Mouse (Mus musculus) hindbrain, postnatal 0 days (tissue): ENCODE results near the gene Rgs6. TPM values are rescaled to one million over a fixed set of nuclear protein-coding genes. Genes with fewer than 3 reads are reported as not detected.

Experiments
- ATAC-seq: fragments of 200-750 bp; cut with Nextera tagmentation; 2 replicates; pipeline ENCODE4 v1.8.0; 2017; ENCODE audit warnings: mild to moderate bottlenecking, moderate TSS enrichment, moderate library complexity
- DNase-seq: peaks from one replicate; pipeline ENCODE4 v3.0.0-alpha.2; 2015; ENCODE audit warnings: low spot score
- H3K27ac ChIP-seq: fragments of 300-500 bp; sonication (generic); 2 replicates; pipeline ENCODE4 v1.5.1; 2014; ENCODE audit warnings: mild to moderate bottlenecking
- H3K27me3 ChIP-seq: fragments of 300-500 bp; sonication (generic); 2 replicates; pipeline ENCODE4 v1.6.1; 2014; ENCODE audit warnings: low read length, mixed read lengths; ENCODE audit not compliant: insufficient read depth
- H3K36me3 ChIP-seq: fragments of 300-500 bp; sonication (generic); 2 replicates; pipeline ENCODE4 v1.6.1; 2014; ENCODE audit warnings: low read length, mixed read lengths; ENCODE audit not compliant: insufficient read depth
- H3K4me1 ChIP-seq: fragments of 300-500 bp; sonication (generic); 2 replicates; pipeline ENCODE4 v1.6.1; 2014; ENCODE audit warnings: antibody characterized with exemption, low read length, mixed read lengths; ENCODE audit not compliant: insufficient read depth
- H3K4me2 ChIP-seq: fragments of 300-500 bp; sonication (generic); 2 replicates; pipeline ENCODE4 v1.6.1; 2014; ENCODE audit warnings: low read depth, mild to moderate bottlenecking, low read length, moderate library complexity, mixed read lengths
- H3K4me3 ChIP-seq: fragments of 300-500 bp; sonication (generic); 2 replicates; pipeline ENCODE4 v1.5.1; 2014; ENCODE audit warnings: low read length
- H3K9ac ChIP-seq: fragments of 300-500 bp; sonication (generic); replicated peaks from 2 replicates; pipeline ENCODE4 v1.6.1; 2014; ENCODE audit warnings: mild to moderate bottlenecking, low read length, moderate library complexity, mixed read lengths
- H3K9me3 ChIP-seq: fragments of 300-500 bp; sonication (generic); 2 replicates; pipeline ENCODE4 v1.6.1; 2016; ENCODE audit warnings: low read length, mixed read lengths
- CTCF ChIP-seq: IDR thresholded peaks from 2 replicates; pipeline ENCODE4 v1.5.1; 2016; ENCODE audit warnings: antibody characterized with exemption, control low read depth, low read depth
- WGBS: fragments of 180-500 bp; shearing (Covaris S2); extraction: QIAGEN DNeasy Blood & Tissue Kit; methylation state at CpG from one replicate; pipeline ENCODE4 v1.1.7; 2014; 5-methylcytosine and 5-hydroxymethylcytosine counted together
- polyA plus RNA-seq: library from polyadenylated mRNA; unstranded; fragments of >200 nt; fragmentation: Nextera tagmentation; extraction: Ambion mirVana; gene quantifications from 2 replicates; pipeline ENCODE4 v1.2.1, GENCODE M21; 2015
- total RNA-seq: library from RNA; depleted of rRNA; stranded (reverse); fragments of >200 nt; gene quantifications from 2 replicates; pipeline ENCODE4 v1.2.3, GENCODE M21; 2014

Gene Rgs6
- total and polyA plus RNA-seq, 2 experiments from 2014 or later: 14.3 to 16.4 TPM

DNA sequence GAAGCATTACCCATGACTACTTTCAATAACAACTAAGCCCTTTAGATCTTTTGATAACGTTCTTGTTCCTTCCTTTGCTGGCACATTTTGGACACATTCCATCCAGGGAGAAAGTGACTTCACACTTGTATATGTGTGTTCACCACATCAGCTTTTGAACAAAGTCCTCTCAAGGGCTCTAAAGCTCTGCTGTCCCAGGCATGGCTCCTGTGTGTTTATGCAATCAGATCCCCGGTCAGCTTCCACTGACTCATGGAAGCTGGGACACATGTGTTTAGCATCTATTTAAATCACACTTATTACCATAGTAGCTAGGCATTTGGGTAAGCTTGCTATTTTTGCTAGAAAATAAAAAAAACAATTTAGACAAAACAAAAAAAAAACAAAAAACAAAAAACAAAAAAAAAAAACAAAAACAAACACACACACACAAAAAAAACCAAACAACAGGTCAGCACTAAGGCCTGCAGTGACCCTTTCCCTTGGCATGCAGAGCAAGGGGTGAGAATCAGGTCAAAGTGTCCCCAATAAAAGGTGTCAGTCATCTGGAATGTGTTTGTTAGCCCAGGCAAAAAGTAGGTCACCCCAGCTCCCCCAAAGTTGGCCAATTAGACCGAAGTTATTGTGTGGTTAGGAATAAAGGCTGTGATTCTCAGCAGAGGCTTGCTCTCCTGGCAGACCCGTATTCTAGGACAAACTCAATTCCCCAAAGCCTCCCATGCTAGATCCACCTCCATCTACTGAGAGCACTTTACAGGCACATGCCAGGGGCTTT lies 267.4 kb downstream of the Rgs6 start:
- H3K4me2 ChIP-seq: no peak overlapping the region
- H3K36me3 ChIP-seq: no peaks in the 10 kb centered on the region
- H3K4me3 ChIP-seq: no peak overlapping the region
- DNase-seq (no peak), ATAC-seq (no peak)
- H3K27ac ChIP-seq: no peak overlapping the region
- no peaks in the 10 kb centered on the region for H3K27me3 ChIP-seq
- no peaks in the 10 kb centered on the region for H3K9me3 ChIP-seq
- no peak for TF ChIP-seq CTCF
- 61% methylated on average over 4 of the region's 4 CpGs for WGBS
- H3K4me1 ChIP-seq: no peaks in the 10 kb centered on the region
- H3K9ac ChIP-seq: no peak overlapping the region

DNA sequence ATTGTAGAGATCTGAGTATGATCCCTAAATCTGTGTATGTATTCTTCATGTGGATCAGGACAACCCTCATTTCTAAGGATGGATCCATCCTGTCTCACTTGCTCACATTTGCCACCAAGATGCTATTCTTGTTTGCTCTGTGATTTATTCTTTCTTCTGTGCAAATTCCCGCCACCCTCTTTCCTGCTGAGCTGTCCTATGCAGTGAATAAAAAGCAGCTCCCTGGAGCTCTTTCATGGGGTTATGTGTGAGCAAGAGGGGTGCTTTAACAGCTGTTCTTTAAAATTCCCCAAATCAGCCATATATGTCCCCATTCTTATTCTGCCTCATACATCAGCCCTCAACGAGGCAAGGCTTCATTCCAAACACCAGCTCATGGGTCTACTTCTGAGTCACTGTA lies 277.6 kb downstream of the Rgs6 start:
- no peak for ATAC-seq
- DNase-seq: no peak
- WGBS: 53% methylated on average over 2 of the region's 2 CpGs
- H3K27me3 ChIP-seq: no peaks in the 10 kb centered on the region
- H3K4me2 ChIP-seq: no peak overlapping the region
- no peak overlapping the region for H3K27ac ChIP-seq
- H3K9me3 ChIP-seq: no peaks in the 10 kb centered on the region
- no peaks in the 10 kb centered on the region for H3K4me1 ChIP-seq
- H3K4me3 ChIP-seq: no peak overlapping the region
- no peak overlapping the region for H3K9ac ChIP-seq
- no peak for TF ChIP-seq CTCF
- H3K36me3 ChIP-seq: no peaks in the 10 kb centered on the region

- no peak overlapping the region for H3K4me2 ChIP-seq
- H3K4me3 ChIP-seq: no peak overlapping the region
Observed at GRCm38 (mm10) chr12:82880711-82881110, 292.6 kb downstream of the Rgs6 start.

DNA sequence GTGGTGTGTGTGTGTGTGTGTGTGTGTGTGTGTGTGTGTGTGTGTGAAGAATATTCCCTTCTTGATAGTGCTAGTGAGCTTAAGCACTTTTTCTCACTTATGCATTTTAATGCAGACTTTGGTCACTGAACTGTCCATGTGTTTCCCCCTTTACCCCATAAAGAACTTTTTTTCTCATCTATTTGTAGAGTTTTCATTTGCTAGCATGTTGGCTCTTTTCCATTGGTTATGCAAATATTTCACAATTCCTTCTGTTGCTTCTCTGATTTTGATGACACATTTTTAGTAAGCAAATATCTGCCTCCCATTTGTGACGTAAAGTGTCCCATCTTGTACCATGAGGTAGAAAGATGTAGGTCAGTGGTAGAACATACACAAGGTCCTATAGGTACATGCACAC lies 295.0 kb downstream of the Rgs6 start:
- no peaks in the 10 kb centered on the region for H3K4me1 ChIP-seq
- TF ChIP-seq CTCF: no peak
- DNase-seq (no peak), ATAC-seq (no peak)
- H3K9ac ChIP-seq: no peak overlapping the region
- no peaks in the 10 kb centered on the region for H3K27me3 ChIP-seq
- no peak overlapping the region for H3K4me2 ChIP-seq
- H3K27ac ChIP-seq: no peak overlapping the region
- H3K9me3 ChIP-seq: no peaks in the 10 kb centered on the region
- no peaks in the 10 kb centered on the region for H3K36me3 ChIP-seq
- 97% methylated on average over 1 of the region's 1 CpGs for WGBS
- H3K4me3 ChIP-seq: no peak overlapping the region

More at GRCm38 (mm10) chr12:82880711-82881110, 292.6 kb downstream of the Rgs6 start:
- Histone ChIP-seq H3K9ac (no peak overlapping the region), H3K27ac (no peak overlapping the region), H3K36me3 (no peaks in the 10 kb centered on the region), H3K9me3 (no peaks in the 10 kb centered on the region), H3K4me1 (no peaks in the 10 kb centered on the region), H3K27me3 (no peaks in the 10 kb centered on the region)
- DNase-seq (no peak), ATAC-seq (no peak)
- no peak for TF ChIP-seq CTCF
- WGBS: 89% methylated on average over 5 of the region's 5 CpGs

DNA sequence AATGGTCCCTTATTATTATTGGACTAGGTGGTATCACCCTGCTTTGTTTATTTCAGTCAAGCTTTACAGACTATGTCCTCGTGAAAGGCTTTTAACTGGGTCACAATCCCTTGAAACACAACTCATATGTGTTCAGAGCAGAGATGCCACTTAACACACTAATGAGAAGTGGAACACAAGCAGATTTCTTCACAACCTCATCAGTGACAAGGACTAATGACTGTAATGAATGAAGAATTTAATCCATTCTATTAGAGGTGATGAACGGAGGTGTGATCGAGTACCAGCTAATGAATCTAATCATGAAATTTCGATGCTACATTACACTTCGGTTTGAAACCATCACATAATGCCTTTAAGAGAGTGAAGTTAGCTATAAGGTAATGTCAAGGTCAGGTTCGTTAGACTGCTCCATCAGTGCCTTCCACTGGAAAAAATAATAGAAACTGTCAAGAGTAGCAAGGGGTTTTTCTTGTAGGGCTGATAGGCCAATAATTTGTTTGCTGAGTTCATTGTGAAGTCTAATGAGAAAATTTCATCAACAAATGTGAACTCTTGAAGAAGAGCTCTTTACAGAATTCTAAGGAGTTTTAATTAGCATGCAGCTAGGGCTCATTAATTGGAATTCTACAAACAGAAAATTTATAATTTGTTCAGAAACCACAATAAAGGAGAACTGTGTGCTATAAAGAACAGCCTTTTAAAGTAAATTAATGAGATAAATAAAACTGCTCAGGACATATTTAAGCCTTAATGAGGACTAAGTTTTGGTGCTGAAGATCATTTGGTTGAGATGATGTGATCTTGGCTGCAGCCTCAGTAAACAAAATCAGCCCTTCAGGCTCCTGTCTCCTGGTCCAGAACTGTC lies 307.1 kb downstream of the Rgs6 start:
- no peak for ATAC-seq
- H3K27ac ChIP-seq: no peak overlapping the region
- H3K4me1 ChIP-seq: no peaks in the 10 kb centered on the region
- no peak overlapping the region for H3K4me3 ChIP-seq
- no peaks in the 10 kb centered on the region for H3K27me3 ChIP-seq
- no peaks in the 10 kb centered on the region for H3K36me3 ChIP-seq
- no peak overlapping the region for H3K4me2 ChIP-seq
- 80% methylated on average over 6 of the region's 6 CpGs for WGBS
- TF ChIP-seq CTCF: no peak
- H3K9me3 ChIP-seq: no peaks in the 10 kb centered on the region
- DNase-seq: no peak
- H3K9ac ChIP-seq: no peak overlapping the region

DNA sequence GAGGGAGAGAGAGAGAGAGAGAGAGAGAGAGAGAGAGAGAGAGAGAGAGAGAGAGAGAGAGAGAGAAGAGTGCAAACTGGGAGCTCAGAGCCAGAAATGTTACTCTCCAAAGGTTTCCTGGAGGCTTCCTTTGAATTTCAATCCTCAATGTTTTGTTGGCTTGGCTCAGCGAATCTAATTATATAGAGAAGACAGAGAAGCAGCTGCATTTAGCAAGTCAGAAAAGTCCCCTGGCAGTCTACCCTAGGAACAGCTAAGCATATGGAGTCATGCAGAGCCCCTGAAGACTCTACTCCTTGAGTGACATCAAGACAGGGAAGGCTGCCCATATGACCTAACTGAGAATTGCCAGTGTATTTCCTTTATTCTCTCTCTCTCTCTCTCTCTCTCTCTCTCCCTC lies 317.7 kb downstream of the Rgs6 start:
- Histone ChIP-seq H3K27me3 (no peaks in the 10 kb centered on the region), H3K9me3 (no peaks in the 10 kb centered on the region), H3K4me3 (no peak overlapping the region), H3K36me3 (no peaks in the 10 kb centered on the region), H3K9ac (no peak overlapping the region), H3K27ac (no peak overlapping the region), H3K4me1 (no peaks in the 10 kb centered on the region), H3K4me2 (no peak overlapping the region)
- no peak for ATAC-seq
- TF ChIP-seq CTCF: no peak
- 25% methylated on average over 1 of the region's 1 CpGs for WGBS
- DNase-seq: peak; percentile 46
